Mouse (Mus musculus) natural killer cell, adult 2 months (primary cell): Measurements from ENCODE around the gene Thrb.

Experiments
- DNase-seq, 2 experiments: peaks; one replicate each; pipeline ENCODE4 v3.0.0; 2022; ENCODE audit warnings: low spot score in 2 of 2

The Thrb gene

DNA sequence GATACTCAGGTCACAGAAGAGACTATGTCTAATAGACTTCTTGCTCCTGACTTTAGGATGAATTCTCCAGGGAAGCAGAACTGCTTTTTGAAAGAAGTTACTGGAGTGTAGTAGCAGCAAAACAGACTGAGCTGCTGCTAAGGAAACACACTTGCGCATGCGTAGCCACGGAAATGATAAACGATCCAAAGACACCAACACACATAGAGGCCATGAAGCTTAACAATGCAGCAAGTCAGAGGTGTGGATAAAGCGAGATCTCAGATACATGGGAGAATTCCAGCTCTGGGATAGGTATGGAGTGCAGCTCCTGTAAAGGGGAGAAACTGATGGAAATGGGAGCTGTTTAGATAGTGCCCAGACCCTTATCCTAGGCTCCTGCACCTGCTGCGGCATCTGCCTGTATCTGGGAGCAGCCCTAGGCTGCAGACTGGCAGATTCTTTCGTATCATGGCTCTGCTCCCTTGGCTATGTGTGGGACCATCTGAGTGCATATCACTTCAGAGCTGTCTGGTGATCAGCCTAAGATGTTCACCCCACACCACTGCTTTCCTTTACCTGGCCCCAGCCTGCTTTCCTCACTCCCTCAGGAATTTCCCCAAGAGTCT, 53.3 kb downstream of the Thrb start:
- DNase-seq, result no peak

DNA sequence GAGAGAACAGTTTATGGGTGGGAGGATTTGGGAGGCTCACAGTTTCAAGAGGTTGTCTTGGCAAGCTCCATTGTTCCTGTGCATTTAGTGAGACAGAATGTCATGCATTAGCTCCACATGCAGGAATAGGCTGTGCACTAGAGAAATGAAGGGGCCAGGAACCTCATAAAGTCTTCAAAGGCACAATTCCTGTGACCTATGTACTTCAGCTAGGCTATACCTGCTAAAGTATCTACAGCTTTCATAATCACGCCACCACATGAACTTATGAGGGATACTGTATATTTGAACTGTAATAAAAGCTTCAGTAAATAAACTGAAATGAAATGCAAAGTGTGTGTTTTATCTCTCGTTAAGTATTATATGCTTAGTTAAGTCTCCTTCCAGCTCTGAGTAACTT, 59.4 kb downstream of the Thrb start:
- no peak for DNase-seq

DNA sequence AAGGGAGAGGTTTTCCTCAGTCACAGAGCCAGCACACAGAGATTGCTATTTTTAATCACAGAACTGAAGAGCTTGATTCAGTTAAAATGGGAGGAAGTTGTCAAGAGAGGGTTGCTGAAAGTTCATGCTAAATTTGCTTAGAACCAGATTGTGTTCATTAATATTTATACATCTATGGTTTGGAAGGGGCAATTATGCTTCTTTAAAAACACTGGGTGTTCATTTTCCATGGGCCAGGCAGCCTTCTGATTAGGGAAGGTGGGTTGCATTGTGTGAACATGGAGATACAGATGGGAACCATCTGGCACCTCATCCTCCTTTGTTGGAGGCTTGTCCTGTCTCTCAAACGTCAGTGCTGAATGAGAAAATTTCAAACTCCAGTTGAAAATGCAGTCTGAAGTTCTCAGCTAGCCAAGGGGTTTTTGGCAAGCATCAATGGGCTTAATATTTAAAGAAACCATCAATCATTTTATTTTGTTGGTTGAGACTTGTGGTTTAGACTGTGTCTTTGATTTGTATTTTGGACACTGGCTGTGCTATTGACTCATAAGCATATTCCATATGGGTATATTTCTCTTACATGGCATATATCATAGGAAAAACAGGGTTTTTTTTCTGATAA, 62.9 kb downstream of the Thrb start:
- no peak for DNase-seq

DNA sequence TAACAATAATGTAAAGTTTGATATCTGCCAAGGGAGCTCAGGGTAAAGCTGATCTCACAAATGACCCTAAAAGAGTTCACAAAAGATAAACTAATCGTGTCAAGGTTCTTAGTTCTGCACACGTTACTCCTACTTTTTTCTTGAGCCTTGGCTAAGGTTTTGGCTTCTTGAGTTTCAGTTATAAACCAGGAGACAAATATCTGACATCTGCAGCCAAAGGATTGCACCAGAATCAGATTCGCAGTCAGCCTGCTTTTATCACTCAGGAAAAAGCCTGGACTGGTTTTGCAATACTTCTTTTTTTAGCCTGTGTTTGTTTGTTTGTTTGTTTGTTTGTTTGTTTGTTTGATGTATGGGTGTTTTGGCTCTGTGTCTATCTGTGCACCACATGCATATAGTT, 64.5 kb downstream of the Thrb start:
- DNase-seq, result no peak

DNA sequence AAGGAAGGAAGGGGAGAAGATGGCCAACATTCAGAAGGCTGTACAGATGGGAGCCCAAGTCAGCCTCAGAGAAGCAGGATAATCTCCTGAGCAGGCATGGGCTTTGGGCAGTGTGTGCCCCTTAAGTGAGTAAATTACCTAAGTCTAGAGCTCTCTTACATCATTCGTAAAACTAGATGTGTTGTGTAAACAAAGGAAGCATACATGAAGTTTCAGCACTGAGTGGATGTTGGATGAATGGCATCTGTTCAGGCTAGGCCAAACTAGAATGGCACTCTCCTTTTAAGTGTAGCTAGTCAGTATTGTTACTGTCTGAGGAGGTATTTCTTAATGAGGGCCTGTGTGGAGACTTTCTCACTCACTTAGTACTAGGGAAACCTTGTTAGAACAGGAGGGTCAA, 66.8 kb downstream of the Thrb start:
- no peak for DNase-seq

DNA sequence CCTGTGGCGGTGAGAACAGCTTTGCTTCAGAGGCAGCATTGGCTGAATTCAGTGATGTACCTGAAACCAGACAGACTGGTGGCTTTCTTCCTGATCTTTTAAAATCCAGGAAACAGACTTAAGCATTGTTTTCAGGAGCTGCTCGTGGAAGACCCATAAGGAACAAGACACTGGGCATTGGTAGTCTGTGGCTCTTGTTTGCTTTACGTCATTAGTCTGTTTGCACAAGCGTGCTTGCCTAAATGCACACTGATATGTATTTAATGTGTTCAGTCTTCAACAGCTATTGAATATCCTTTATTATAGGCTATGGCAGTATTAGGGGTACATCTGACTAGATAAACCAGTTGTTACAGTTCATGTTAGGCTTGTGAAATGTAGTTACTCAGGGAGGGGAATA, 67.8 kb downstream of the Thrb start:
- no peak for DNase-seq

DNA sequence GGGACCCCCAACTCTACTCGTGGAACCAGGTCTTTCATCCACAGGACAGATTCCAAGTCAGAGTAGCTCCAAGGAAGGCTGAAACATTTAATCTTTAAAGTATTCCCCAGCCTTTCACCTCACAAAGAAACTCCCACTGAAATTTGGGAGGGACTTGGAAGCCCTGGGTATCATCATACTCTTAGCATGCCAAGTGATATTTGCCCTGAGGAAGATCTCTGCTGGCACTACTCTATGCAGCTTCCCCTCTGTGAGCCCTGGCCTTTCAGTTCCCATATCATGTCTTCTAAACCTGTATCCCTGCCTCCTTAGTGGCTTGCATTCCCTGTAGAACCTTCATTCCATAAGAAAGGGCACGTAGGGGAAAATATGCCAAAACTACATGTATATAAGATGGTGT, 68.8 kb downstream of the Thrb start:
- no peak for DNase-seq

DNA sequence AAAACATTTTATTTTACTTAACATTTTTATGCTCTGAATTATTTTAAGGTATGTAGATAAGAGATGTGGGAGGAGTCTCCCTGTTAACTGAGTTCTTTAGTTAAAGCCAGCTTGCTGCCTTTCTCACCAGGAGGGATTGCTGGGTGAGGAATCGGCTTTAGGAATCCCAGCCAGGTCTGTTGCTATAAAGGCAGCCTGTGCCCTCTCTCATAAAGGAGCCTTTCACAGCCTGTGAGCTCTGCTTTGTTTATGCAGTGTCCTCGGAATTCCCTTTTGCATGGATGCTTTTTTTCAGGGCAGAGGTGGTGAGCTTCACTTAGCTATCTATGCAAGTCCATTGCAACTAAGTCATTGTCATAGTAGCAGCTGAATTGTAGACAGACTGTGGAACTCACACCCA, 71.0 kb downstream of the Thrb start:
- no peak for DNase-seq

DNA sequence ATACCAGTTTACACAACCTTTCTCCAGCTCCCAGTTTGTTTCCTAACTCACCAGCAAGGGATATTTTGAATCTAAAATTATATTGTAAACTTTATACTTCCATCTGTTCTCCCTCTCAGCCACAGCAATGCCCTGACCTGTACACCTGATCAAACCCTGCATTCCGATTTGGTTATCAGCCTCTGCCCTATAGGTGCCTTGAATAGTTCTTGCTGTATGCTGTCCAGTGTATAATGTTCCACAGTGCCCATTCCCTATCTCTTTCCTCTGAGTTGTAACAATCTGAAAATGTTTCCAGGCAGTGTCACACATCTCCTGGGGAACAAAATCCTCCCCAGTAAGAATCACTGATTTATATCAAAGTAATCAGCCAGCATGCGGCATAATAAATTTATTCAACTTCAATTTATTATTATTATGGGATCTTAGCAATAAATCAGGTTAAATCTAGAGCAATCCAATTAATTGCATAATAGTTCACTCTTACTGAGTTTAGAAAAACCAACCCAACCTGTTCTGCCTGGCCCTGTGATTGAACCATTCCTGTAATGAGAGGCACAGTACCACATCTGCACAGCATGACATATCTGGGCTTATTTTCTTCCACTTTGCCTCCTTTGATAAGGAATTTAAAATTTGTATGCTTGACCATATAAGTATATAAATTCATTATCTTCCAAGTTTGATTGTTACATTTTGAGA, 73.2 kb downstream of the Thrb start:
- DNase-seq, result no peak

DNA sequence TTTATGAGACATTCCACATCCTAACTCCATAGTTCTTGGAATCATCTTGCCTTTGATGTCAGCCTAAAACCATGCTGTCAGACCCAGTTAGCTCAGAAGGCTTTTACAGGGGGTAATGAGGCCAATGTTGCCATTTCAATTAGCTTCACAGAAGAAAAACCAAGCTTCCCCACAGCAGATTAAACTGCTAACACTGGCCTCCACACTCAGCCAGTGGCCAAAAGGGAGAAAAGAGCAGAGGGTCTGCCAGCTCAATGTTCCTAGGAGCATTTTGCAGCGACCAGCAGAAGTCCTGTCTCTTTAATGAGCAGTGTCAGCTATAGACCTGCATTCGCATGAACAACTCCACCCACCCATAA, 73.7 kb downstream of the Thrb start:
- no peak for DNase-seq

DNA sequence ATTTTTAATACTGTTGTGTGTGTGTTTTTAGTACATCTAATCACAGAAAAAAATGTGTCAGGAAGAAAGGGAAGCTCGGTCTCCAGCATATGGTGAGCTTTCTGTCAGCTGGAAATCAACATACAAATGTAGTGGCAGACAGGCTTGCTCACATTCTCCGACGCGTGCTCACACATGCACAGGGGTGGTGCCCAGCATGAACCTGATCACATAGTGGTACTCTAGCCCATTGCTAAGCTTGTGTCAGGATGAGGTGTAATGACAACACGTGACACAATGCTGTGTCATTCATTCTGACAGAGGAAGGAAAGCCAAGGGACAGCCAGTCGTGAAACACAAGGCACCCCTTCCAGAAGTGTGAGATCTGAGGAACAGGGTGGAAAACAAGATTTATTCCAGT, 75.4 kb downstream of the Thrb start:
- DNase-seq, result no peak

DNA sequence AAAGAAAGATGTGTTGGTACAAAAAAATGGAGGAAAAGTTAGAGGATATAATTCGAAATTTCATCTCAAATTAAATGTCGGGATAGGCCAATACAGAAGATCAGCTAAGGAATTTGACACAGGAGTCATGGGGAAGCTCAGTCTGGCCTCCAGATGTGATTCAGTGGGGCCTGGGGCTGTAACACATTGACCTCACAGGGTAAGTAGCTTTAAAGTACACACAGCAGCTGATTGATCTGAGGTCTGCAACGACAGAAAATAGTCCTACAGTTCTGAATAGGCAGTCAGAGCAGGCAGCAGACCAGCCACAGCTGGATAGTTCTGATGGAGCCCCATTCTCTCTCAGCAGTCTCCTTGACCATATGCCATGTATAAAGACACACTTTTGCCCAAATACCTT, 80.8 kb downstream of the Thrb start:
- DNase-seq, result no peak

DNA sequence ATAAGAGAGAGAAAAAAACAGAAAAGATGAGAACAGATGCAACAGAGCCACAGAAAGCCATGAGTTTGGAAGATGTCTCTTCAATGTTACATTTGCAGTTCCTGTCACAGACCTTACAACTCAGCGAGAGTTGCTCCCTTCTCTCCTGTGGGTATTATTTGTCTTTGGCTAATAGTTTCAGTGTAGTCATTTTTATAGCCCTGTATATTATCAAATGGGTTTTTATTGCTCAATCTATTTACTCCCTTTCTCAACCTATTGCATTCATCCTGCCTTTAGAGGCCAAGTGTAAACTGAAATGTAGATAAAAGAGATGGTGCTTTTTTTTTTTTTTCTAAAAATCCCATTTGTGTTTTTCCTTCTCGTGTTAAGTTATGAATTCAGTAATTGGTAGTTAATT, 82.2 kb downstream of the Thrb start:
- DNase-seq, result no peak

DNA sequence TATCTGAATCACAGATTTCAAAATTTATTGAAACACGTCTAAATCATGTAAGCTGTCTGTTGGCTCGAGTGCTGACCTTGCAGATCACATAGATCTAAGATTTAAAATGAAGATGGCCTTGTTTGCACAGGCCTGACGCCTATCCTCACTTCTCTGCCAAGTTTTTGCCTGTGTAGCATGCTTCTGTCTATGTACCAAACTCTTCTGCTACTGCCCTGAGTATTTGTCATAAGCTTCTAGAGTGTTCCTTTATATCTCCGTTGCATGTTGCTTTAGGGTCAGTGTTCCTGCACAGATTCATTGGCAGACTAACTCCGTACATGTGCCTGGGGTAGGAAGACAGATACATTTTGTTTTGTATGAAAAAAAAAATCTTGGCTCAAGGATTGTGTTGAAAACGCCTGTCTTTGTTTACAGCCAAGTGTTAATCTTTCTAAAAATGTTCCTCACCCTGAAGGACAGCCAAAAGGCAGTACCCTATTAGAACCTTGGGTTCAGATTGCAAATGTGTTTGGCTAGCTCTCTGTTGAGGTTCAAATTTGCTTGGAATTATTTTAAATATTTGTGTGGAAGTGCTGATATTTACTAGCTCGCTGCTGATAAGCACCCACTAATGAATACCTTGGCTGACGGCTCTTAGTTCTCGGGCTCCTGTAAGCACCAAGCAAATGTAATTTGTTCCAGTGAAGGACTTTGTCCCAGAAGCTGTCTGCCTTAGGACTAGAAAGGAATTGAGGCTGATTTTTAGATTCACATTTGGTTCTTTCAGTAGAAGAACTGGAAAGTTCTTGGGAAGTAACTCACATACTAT, 83.0 kb downstream of the Thrb start:
- DNase-seq, result no peak

DNA sequence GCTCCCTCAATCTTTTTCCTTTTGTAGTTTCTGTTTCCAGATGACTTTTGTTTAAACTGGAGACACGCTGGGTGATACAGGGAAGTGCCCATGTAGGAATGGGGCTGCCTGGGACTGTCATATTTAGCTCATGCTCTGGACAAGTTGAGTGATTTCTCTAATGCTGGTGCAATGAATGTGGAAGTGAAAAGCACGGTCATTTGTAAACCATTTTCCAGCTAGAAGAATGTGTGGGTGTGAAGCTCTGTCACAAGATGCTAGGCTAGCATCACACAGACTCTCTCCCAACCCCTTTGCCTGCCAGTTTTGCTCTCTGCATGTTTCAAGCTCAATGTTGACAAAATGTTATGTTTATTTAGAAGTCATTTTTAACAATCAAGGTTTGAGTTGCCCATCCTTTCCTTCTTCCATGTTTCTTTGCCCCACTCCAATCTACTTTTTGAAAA, 83.7 kb downstream of the Thrb start:
- DNase-seq, result no peak

DNA sequence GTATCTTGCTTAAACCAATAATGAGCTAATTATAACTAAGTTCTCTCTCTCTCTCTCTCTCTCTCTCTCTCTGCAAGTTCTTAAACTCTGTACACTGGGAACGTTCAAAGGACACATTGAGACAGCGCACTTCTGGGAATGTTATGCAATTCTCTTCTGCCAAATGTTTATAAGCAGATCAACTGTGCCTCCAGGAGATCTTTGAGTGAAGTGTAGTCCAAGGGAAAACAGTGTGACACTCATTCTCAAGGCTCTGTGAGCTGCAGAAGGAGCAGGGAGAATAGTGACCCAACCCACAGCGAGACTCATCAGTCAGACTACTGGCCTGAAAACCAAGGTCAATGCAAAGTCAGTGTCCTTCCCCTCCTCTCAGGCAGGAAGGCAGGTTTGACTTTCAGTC, 87.9 kb downstream of the Thrb start:
- DNase-seq, result no peak

DNA sequence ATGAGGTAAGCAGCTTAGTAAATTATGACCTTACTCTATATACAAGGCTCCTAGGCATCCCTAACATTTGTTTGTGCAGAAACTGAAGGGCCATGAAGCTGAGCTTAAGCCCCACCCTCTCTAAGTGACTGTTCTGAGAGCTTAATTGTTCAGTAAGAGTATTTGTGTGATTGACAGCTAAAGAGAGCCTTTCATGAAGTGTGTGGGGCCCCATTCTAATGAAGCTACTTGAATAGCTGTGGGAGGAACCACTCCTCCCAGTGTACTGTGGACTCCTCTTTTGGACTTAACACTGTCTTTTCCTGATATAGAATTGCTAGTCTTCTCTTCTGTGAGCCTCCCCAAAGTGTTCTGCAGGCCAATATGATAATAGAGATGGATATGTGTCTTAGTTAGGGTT, 88.9 kb downstream of the Thrb start:
- no peak for DNase-seq

DNA sequence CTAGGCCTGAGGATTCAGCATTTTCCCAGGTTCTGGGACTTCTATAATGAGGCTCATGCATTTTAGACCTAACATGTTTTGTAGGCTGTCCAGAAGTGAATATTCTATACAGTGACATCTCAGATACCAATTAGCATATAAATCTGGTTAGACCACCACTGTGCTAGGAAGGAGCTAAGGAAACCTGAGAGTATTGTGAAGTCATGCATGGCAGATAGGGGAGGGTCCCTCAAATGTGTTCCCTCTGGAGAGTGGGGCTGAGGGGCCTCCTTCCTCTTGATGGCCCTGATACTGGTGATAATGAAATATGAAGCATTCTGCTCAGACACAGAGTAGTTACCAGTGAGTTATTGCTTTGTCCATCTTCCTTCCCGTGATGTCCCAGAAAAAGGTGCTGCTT, 91.8 kb downstream of the Thrb start:
- DNase-seq, result no peak

DNA sequence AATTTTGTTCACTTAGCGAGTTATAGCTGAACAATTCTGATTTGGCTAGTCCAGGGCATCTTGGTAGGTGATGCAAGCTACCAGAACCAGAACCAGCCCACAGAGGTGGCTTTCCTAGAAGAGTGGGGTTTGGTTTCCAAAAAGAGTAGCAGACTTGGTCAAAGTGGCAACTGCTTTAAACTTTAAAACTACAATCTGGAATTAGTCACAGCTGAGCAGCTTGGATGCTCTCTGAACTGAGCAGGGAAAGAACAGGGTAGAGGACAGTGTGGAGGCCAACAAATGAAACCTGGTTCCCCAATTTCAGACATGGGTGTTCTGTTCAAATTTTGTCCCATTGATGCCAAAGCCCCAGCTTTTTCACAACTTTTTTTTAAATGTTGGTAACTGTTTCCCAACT, 93.4 kb downstream of the Thrb start:
- DNase-seq, result no peak

DNA sequence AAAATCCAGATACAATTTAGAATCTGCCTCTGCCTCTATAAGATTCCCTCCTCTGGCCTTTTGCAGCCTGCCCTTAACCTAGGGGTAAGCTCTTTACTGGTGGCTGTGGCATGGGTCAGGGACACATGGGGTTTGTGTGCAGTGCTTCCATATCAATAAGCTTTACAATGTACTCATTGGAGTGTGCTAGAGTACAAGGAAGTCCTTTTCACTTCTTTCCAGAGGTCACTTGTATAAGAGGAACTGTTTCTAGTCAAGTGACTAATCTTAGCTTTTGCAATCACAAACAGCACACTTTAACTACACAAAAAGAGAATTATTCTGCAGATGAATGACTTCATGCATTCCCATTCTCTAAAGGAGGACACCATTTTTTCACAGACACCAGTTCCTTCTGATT, 96.7 kb downstream of the Thrb start:
- no peak for DNase-seq

DNA sequence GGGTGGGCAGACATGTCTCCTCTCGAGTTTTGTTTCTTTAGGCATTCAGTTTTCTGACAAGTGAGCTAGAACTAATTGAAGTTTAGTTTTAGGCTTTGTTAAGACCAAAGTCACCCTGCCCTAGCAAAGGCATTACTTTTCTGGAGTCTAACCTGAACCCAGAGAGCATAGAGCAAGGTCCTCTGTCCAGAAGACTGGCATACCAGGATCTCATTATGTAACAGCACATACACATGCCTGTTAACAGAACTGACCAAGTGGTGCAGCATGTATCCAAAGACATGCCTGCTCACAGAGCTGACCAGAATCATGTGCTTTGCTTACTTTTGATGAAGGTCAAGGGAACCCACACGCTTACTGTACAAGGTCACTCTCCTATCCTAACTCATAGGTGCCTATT, 107.9 kb downstream of the Thrb start:
- DNase-seq, result no peak

DNA sequence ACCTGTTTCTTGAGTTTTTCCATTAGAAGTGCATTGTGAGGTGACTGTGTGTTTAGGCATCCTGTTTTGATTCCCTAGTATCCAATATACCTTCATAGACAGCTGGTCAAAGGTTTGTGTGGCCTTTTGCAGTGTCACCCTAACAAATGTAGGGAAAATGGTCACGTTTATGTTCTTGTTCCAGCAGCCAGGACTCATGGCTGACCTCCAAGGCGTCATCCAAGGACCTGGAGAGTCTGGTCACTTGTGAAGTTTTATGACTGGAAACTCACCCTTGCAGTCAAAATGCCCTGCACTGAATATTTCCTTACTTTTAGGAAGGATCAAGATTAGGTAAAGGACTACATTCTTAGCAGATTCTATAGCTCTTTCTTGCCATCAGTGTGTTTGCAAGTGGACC, 114.3 kb downstream of the Thrb start:
- DNase-seq, result no peak

DNA sequence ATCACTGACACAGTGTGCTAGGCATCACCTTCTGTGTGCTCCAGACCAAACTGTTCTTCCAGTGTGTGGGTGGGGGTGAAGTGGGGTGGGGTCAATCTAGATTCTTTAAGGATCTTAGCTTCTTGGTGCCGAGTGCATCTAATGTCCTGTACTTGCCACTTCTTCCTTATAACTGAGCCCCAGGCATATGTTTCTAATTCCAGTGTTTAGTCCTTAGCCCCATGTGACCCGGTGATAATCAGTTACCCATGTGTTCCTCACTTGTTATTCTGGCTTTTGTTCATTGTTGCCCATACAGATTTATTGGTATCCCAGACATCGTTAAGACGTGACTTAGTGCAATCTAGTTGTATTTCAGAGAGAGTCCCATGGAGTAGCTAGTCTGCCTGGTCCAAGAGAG, 121.9 kb downstream of the Thrb start:
- no peak for DNase-seq
